Mouse (Mus musculus) C2C12 (cell line): ENCODE data around the gene Klhl8.

Source experiments
- CEBPB ChIP-seq: IDR thresholded peaks from one replicate; pipeline ENCODE4 v1.6.1; 2011; ENCODE audit warnings: low read depth, mild to moderate bottlenecking, control low read depth, moderate library complexity
- CTCF ChIP-seq: IDR thresholded peaks from one replicate; pipeline ENCODE4 v1.5.1; 2011; ENCODE audit not compliant: control insufficient read depth, insufficient read depth, insufficient read length
- FOSL1 ChIP-seq: IDR thresholded peaks from one replicate; pipeline ENCODE4 v1.8.0; 2011; ENCODE audit warnings: mild to moderate bottlenecking, low read length; ENCODE audit not compliant: poor library complexity, insufficient read depth, severe bottlenecking
- MYOG ChIP-seq: IDR thresholded peaks from one replicate; pipeline ENCODE4 v1.6.1; 2011; ENCODE audit not compliant: control insufficient read depth, insufficient read length; ENCODE audit errors: extremely low read depth

GRCm38 (mm10) chr5:103916595-103917356, 5.7 kb upstream of the Klhl8 start:
- TF ChIP-seq CTCF, result no peak
- TF ChIP-seq MYOG, result no peak
- TF ChIP-seq FOSL1, result no peak
- TF ChIP-seq CEBPB, result no peak
